Mouse (Mus musculus) lung, adult 2 months (tissue): ENCODE measurements around the gene Cdk9.

Source experiments
- CTCF ChIP-seq: fragments of 200-500 bp; IDR thresholded peaks from 2 replicates; pipeline ENCODE4 v1.5.1; 2011; ENCODE audit warnings: mild to moderate bottlenecking, low read length, control low read depth; ENCODE audit not compliant: insufficient read depth
- POLR2A ChIP-seq: fragments of 200-500 bp; IDR thresholded peaks from 2 replicates; pipeline ENCODE4 v1.6.1; 2011; ENCODE audit warnings: low read depth, mild to moderate bottlenecking, control low read depth, low read length, borderline replicate concordance; ENCODE audit errors: extremely low read depth

DNA sequence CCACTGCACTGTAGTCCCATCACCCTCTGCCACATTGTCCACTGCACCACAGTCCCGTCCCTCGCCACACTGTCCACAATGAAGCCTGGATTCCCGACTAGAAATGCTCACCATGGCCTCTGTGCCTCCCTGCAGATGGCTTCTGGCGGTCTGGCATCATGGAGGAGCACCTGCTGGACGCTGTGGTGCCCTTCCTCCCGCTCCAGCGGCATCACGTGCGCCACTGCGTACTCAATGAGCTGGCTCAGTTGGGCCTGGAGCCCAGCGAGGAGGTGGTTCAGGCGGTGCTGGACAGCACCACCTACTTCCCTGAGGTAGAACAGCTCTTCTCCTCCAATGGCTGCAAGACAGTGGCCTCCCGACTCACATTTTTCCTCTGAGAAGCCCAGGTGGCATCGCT, 48.5 kb upstream of the Cdk9 start:
- TF ChIP-seq CTCF, result no peak
- TF ChIP-seq POLR2A, result no peak
